Mouse (Mus musculus): Measurements from ENCODE around the gene Zmym1. TPM values are rescaled to one million over a fixed set of nuclear protein-coding genes. Genes with fewer than 3 reads are reported as not detected.

Zmym1 gene
- polyA plus RNA-seq (2014; fragmentation: Illumina TruSeq; extraction: RNeasy Lipid Tissue Mini Kit (QIAGEN cat#74804); ENCODE audit: low read depth, low replicate concordance), result 24.4 TPM

DNA sequence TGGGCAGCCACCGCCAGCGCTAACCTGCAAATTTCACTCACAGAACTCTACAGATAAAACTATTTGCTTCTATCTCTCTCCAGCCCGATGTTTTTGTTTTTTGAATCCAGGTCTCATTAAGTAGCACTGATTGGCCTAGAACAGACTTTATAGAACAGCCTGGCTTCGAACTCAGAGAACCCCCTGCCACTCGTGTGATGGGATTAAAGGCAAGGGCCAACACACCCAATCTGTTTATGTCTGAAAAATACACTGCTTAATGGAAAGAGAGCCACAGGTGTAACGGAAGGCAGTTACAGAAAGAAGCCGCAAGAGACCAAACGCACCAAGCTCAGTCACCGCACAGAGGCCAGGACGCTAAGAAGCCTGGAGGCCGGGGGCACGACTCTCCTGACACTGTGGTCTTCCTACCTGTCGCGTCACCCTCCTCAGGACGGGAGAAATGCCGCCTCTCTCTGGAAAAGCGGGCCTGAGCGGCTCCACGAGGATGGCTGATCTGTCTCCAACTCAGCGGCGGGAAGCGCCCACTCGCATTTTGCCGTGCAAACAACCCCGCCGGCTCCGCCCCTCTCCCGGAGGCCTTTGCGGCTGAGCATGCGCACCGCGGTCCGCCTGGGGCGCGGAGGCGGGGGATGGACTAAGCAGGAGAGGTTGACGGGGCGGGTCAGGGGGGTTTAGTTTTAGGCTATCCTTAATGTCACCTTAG, at the start of gene Zmym1:
Zmym1 (minus strand) TSS at position 568 of the 706 bp plus-strand sequence.

DNA sequence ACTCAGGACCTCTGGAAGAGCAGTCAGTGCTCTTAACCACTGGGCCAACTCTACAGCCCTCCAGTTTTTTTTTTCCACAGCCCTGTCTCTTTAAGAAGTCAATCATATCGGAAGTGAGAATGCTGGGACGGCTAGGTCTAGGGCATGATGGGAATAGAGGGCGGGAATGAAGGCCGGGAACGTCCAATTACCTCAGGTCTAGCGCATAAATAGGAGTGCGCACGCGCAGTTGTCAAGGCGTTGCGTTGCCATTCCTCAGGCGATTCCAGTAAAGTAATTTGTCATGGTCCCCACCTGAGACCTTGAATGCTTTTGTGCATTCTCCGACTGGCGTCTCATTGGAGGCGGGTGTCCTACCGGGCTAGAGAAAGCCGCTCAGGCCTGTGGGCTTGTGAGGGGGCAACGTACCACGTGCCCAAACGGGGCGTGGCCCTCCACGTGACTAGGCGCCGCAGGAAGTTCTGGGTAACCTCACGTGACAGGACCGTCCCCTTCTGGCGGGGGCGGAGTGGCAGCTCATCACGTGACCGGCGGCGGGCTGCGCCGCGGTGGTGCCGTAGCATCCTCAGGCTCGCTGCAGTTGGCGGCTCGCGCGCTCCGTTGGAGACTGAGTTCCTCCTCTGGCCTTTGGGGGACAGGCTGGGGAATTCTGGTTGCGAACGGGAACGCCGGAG, 16.1 kb upstream of the Zmym1 start, which contains the start of gene Zmym6:
Zmym6 (plus strand) TSS at position 509 of the 674 bp plus-strand sequence.

DNA sequence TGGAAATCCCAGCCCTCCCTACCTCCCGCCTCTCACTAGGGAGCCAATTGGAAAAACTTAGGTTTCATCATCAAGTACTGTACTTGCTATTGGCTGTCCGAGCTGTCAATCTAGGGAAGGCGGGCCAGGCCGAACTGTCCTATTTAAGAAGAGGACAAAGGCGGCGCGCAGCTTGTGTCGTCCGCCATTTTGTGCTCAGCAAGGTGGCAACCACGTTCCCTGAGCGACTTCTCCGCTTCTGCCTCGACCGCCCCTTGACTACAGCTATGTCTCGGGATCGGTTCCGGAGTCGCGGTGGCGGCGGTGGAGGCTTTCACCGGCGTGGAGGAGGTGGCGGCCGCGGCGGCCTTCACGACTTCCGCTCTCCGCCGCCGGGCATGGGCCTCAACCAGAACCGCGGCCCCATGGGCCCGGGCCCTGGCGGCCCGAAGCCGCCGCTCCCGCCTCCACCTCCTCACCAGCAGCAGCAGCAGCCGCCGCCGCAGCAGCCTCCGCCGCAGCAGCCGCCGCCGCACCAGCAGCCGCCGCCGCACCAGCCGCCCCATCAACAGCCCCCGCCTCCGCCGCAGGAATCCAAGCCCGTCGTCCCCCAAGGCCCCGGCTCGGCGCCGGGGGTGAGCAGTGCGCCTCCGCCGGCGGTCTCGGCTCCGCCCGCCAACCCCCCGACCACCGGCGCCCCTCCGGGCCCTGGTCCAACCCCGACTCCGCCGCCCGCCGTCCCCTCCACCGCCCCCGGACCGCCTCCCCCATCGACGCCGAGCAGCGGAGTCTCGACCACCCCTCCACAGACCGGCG, 39.6 kb downstream of the Zmym1 start, which contains the start of gene Sfpq:
Sfpq (plus strand) TSS at position 174 of the 795 bp plus-strand sequence.

Other genes starting within 250 kb of the Zmym1 start
- gene Zmym4, start 93.0 kb downstream of the Zmym1 start, polyA plus RNA-seq (2014; fragmentation: Illumina TruSeq; extraction: RNeasy Lipid Tissue Mini Kit (QIAGEN cat#74804); ENCODE audit: low read depth, low replicate concordance), result 85.3 TPM
- 367 TPM for gene Sfpq, start 39.8 kb downstream of the Zmym1 start, polyA plus RNA-seq (2014; fragmentation: Illumina TruSeq; extraction: RNeasy Lipid Tissue Mini Kit (QIAGEN cat#74804); ENCODE audit: low read depth, low replicate concordance)
- 34.2 TPM for gene Zmym6, start 16.2 kb upstream of the Zmym1 start, polyA plus RNA-seq (2014; fragmentation: Illumina TruSeq; extraction: RNeasy Lipid Tissue Mini Kit (QIAGEN cat#74804); ENCODE audit: low read depth, low replicate concordance)
- 43.5 TPM for gene Tmem35b, start 62.5 kb upstream of the Zmym1 start, polyA plus RNA-seq (2014; fragmentation: Illumina TruSeq; extraction: RNeasy Lipid Tissue Mini Kit (QIAGEN cat#74804); ENCODE audit: low read depth, low replicate concordance)
- not detected for gene Dlgap3, start 108.1 kb upstream of the Zmym1 start, polyA plus RNA-seq (2014; fragmentation: Illumina TruSeq; extraction: RNeasy Lipid Tissue Mini Kit (QIAGEN cat#74804); ENCODE audit: low read depth, low replicate concordance)
- 3.7 TPM for gene Smim12, start 182.6 kb upstream of the Zmym1 start, polyA plus RNA-seq (2014; fragmentation: Illumina TruSeq; extraction: RNeasy Lipid Tissue Mini Kit (QIAGEN cat#74804); ENCODE audit: low read depth, low replicate concordance)

Data from adrenal gland, adult 10 weeks (tissue).